Mouse (Mus musculus): ENCODE measurements around the gene Gtf2h5.

Gene Gtf2h5

GRCm38 (mm10) chr17:6110956-6111355, 31.4 kb downstream of the Gtf2h5 start:
- no peak for DNase-seq (ENCODE audit: low read depth in 1 of 2, low spot score in 2 of 2)

GRCm38 (mm10) chr17:6113653-6114052, 34.1 kb downstream of the Gtf2h5 start:
- DNase-seq (ENCODE audit: low read depth in 1 of 2, low spot score in 2 of 2): no peak

GRCm38 (mm10) chr17:6115085-6115484, 35.5 kb downstream of the Gtf2h5 start:
- DNase-seq (ENCODE audit: low read depth in 1 of 2, low spot score in 2 of 2): no peak

GRCm38 (mm10) chr17:6117148-6117725, 37.7 kb downstream of the Gtf2h5 start:
- DNase-seq (ENCODE audit: low read depth in 1 of 2, low spot score in 2 of 2): no peak

- no peak for DNase-seq (ENCODE audit: low read depth in 1 of 2, low spot score in 2 of 2)
Observed at GRCm38 (mm10) chr17:6117917-6118316, 38.3 kb downstream of the Gtf2h5 start.

GRCm38 (mm10) chr17:6118861-6119260, 39.3 kb downstream of the Gtf2h5 start:
- no peak for DNase-seq (ENCODE audit: low read depth in 1 of 2, low spot score in 2 of 2)

- DNase-seq (ENCODE audit: low read depth in 1 of 2, low spot score in 2 of 2): no peak
Observed at GRCm38 (mm10) chr17:6123776-6124175, 44.2 kb downstream of the Gtf2h5 start.

GRCm38 (mm10) chr17:6125441-6125840, 45.9 kb downstream of the Gtf2h5 start:
- no peak for DNase-seq (ENCODE audit: low read depth in 1 of 2, low spot score in 2 of 2)

- DNase-seq (ENCODE audit: low read depth in 1 of 2, low spot score in 2 of 2): no peak
Observed at GRCm38 (mm10) chr17:6128039-6128438, 48.5 kb downstream of the Gtf2h5 start.

GRCm38 (mm10) chr17:6129361-6129760, 49.8 kb downstream of the Gtf2h5 start:
- DNase-seq (ENCODE audit: low read depth in 1 of 2, low spot score in 2 of 2): no peak

- DNase-seq (ENCODE audit: low read depth in 1 of 2, low spot score in 2 of 2): no peak
Observed at GRCm38 (mm10) chr17:6131083-6131482, 51.5 kb downstream of the Gtf2h5 start.
